Mouse (Mus musculus): ENCODE measurements around the gene Ip6k1. TPM values are rescaled to one million over a fixed set of nuclear protein-coding genes. Genes with fewer than 3 reads are reported as not detected.
A peak's percentile ranks its signal among the peaks of the same experiment; 100 is the strongest.

Ip6k1 gene
- polyA plus RNA-seq, 1 experiment: 78.9 TPM

- TF ChIP-seq CTCF (conservative IDR thresholded peaks at IDR 0.05; ENCODE audit: insufficient read depth, insufficient read length, low read depth, low read length): no peak
- TF ChIP-seq POLR2A (IDR thresholded peaks at IDR 0.05; ENCODE audit: low read depth, low read length): no peak
- Histone ChIP-seq H3K36me3 (ENCODE audit: control insufficient read depth, insufficient read depth, low read length) (peaks cover 2% of the 10 kb centered on the region; the same call in 1 of the 2 replicates), H3K27ac (ENCODE audit: insufficient read depth, low read depth, low read length) (no peak overlapping the region), H3K27me3 (replicated peaks; ENCODE audit: control insufficient read depth, insufficient read depth, low read length) (no peaks in the 10 kb centered on the region), H3K4me1 (ENCODE audit: control insufficient read depth, insufficient read depth, low read length) (no peaks in the 10 kb centered on the region), H3K4me3 (ENCODE audit: insufficient read depth, low read depth, low read length) (no peak overlapping the region)
- DNase-seq: no peak
- 80% methylated on average over 3 of the region's 3 CpGs for WGBS
These were observed 24.3 kb downstream of the Ip6k1 start for GRCm38 (mm10) chr9:108026584-108026983.

DNA sequence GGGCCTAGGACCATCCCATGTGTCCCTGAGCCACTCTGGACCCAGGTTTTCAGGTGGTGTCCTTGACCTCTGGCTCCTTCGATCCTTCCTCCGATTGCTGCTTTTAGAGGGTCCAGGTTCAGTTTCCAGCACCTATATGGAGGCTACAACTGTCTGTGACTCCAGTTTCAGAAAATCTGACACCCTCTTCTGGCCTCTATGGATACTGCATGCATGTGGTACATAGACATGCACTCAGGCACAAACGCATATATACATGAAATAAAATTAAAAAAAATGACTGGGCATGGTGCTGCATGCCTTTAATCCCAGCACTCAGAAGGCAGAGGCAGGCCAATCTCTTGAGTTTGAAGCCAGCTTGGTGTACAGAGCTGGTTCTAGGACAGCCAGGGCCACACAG lies 25.6 kb downstream of the Ip6k1 start:
- TF ChIP-seq CTCF (conservative IDR thresholded peaks at IDR 0.05; ENCODE audit: insufficient read depth, insufficient read length, low read depth, low read length): no peak
- no peak for TF ChIP-seq POLR2A (IDR thresholded peaks at IDR 0.05; ENCODE audit: low read depth, low read length)
- Histone ChIP-seq H3K4me3 (ENCODE audit: insufficient read depth, low read depth, low read length) (no peak overlapping the region), H3K27me3 (replicated peaks; ENCODE audit: control insufficient read depth, insufficient read depth, low read length) (no peaks in the 10 kb centered on the region), H3K27ac (ENCODE audit: insufficient read depth, low read depth, low read length) (no peak overlapping the region), H3K4me1 (ENCODE audit: control insufficient read depth, insufficient read depth, low read length) (no peaks in the 10 kb centered on the region), H3K36me3 (ENCODE audit: control insufficient read depth, insufficient read depth, low read length) (peaks cover 2% of the 10 kb centered on the region; the same call in 1 of the 2 replicates)
- WGBS: 96% methylated on average over 3 of the region's 3 CpGs
- no peak for DNase-seq

- no peak for TF ChIP-seq POLR2A (IDR thresholded peaks at IDR 0.05; ENCODE audit: low read depth, low read length)
- TF ChIP-seq CTCF (conservative IDR thresholded peaks at IDR 0.05; ENCODE audit: insufficient read depth, insufficient read length, low read depth, low read length): no peak
- H3K27me3 ChIP-seq (replicated peaks; ENCODE audit: control insufficient read depth, insufficient read depth, low read length): no peaks in the 10 kb centered on the region
- DNase-seq: no peak
- 85% methylated on average over 5 of the region's 5 CpGs for WGBS
- H3K27ac ChIP-seq (ENCODE audit: insufficient read depth, low read depth, low read length): no peak overlapping the region
- H3K4me1 ChIP-seq (ENCODE audit: control insufficient read depth, insufficient read depth, low read length): no peaks in the 10 kb centered on the region
- H3K4me3 ChIP-seq (ENCODE audit: insufficient read depth, low read depth, low read length): no peak overlapping the region
- no peaks in the 10 kb centered on the region for H3K36me3 ChIP-seq (ENCODE audit: control insufficient read depth, insufficient read depth, low read length)
These were observed 29.8 kb downstream of the Ip6k1 start for GRCm38 (mm10) chr9:108032126-108032525.

DNA sequence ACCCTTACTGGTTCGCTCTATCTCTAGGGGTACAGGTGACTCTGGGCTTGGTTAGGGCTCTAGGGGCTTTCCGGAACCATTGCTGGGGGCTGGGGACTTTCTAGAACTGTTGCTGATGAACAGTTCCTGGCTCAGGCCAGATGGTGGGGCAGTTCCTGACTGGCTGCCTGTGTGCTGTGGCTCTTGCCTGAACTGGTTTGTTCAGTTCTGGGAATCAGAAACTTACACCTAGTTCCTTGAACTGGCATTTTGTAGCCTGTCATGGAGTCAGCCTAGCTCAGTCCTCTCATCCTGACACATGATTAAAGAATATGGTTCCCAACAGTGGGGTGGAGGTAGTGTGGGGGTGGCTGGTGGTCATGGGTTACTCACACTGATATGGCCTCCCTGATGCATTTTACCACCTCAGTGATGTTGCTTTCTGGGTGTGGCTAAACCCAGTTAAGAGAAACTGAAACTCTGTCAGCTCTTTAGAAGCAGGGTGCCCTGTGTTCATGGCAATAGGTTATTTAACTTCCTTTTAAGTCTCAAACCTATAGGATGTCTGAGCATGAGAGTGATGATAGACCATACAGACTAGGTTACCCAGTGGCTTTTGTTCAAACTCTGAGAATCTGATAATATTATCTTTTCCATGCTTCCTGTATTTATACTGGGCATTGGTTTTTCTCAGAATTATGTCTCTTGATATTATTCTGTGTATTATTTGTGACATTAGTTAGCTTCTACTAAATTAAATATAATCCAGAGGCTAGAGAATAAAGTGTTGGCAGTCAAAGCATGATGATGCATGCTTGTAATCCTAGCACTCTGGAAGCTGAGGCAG lies 33.2 kb downstream of the Ip6k1 start:
- no peak overlapping the region for H3K27ac ChIP-seq (ENCODE audit: insufficient read depth, low read depth, low read length)
- WGBS: 88% methylated on average over 2 of the region's 2 CpGs
- no peaks in the 10 kb centered on the region; the same call in 1 of the 2 replicates for H3K36me3 ChIP-seq (ENCODE audit: control insufficient read depth, insufficient read depth, low read length)
- no peak for TF ChIP-seq POLR2A (IDR thresholded peaks at IDR 0.05; ENCODE audit: low read depth, low read length)
- no peak; the same call in 1 of the 2 replicates for TF ChIP-seq CTCF (conservative IDR thresholded peaks at IDR 0.05; ENCODE audit: insufficient read depth, insufficient read length, low read depth, low read length)
- no peaks in the 10 kb centered on the region for H3K27me3 ChIP-seq (replicated peaks; ENCODE audit: control insufficient read depth, insufficient read depth, low read length)
- no peak overlapping the region for H3K4me3 ChIP-seq (ENCODE audit: insufficient read depth, low read depth, low read length)
- DNase-seq: no peak
- no peaks in the 10 kb centered on the region for H3K4me1 ChIP-seq (ENCODE audit: control insufficient read depth, insufficient read depth, low read length)

DNA sequence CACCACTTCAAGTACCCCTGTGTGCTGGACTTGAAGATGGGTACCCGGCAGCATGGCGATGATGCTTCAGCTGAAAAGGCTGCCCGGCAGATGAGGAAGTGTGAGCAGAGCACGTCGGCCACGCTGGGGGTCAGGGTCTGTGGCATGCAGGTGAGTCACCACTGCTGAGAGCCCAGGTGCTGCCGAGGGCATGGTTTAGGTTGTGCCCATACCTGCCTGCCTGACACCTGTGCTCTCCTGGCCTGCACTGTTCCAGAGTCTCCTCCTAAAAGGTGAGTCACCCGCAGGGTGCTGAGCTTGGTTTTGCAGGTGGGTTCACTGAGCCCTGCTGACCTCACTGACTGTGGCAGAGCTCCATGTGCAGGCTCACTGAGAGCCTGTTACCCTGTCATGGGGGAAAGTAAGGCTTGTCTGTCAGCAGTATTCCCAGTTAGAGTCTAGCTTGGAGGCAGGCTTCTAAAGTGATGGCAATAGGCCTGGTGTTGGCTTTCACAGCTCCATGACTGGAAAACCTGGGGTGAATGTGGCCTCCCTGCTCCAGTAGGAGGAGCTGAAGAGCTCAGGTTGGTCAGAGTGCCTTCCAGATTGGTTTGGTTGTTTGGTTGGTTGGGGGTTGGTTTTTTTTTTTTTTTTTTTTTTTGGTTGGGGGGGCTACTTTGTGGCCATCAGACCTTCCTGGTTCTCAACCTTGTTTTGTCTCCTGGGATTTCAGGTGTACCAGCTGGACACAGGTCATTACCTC lies 42.6 kb downstream of the Ip6k1 start:
- Histone ChIP-seq H3K27ac (ENCODE audit: insufficient read depth, low read depth, low read length) (no peak overlapping the region), H3K36me3 (ENCODE audit: control insufficient read depth, insufficient read depth, low read length) (no peaks in the 10 kb centered on the region; the same call in 1 of the 2 replicates), H3K27me3 (replicated peaks; ENCODE audit: control insufficient read depth, insufficient read depth, low read length) (no peaks in the 10 kb centered on the region), H3K4me1 (ENCODE audit: control insufficient read depth, insufficient read depth, low read length) (peaks cover 4% of the 10 kb centered on the region; the same call in 1 of the 2 replicates), H3K4me3 (ENCODE audit: insufficient read depth, low read depth, low read length) (no peak overlapping the region)
- 96% methylated on average over 8 of the region's 8 CpGs for WGBS
- DNase-seq: no peak
- TF ChIP-seq POLR2A (IDR thresholded peaks at IDR 0.05; ENCODE audit: low read depth, low read length): no peak
- peak; percentile 27; the same call in 1 of the 2 replicates for TF ChIP-seq CTCF (conservative IDR thresholded peaks at IDR 0.05; ENCODE audit: insufficient read depth, insufficient read length, low read depth, low read length)

DNA sequence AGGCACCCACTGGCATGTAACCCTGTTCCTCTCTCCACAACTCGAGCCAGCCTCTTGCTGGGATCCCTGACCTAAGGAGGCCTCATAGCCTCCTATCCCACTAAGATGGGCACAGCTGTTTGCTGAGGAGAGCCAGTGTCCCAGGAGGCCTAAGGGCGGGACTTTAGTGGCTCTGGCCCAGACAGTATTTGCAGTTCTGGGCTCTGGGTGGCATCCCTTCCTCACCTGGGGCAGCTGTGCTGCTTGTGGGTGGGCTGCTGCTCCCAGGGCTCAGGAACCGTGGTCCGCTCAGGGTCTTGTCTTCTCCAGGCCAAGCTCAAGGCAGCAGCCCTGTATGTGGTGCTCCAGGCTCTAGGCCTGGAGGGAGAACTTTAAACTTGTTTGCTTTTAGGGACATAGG lies 44.3 kb downstream of the Ip6k1 start:
- DNase-seq: no peak
- peaks cover 4% of the 10 kb centered on the region; the same call in 1 of the 2 replicates for H3K4me1 ChIP-seq (ENCODE audit: control insufficient read depth, insufficient read depth, low read length)
- 88% methylated on average over 4 of the region's 4 CpGs for WGBS
- H3K27ac ChIP-seq (ENCODE audit: insufficient read depth, low read depth, low read length): no peak overlapping the region
- no peak for TF ChIP-seq POLR2A (IDR thresholded peaks at IDR 0.05; ENCODE audit: low read depth, low read length)
- H3K27me3 ChIP-seq (replicated peaks; ENCODE audit: control insufficient read depth, insufficient read depth, low read length): no peaks in the 10 kb centered on the region
- H3K36me3 ChIP-seq (ENCODE audit: control insufficient read depth, insufficient read depth, low read length): no peaks in the 10 kb centered on the region
- no peak overlapping the region for H3K4me3 ChIP-seq (ENCODE audit: insufficient read depth, low read depth, low read length)
